Mouse (Mus musculus) embryonic facial prominence, embryonic 14.5 days (tissue): Measurements from ENCODE around the gene Zbed5. TPM values are rescaled to one million over a fixed set of nuclear protein-coding genes. Genes with fewer than 3 reads are reported as not detected.
"Not testable (repeated sequence)": the region's sequence is repeated elsewhere in the genome, so short reads cannot be mapped to it uniquely, and the experiment has no call there.

ENCODE experiments used
- ATAC-seq: fragments of 200-750 bp; cut with Nextera tagmentation; 2 replicates; pipeline ENCODE4 v1.8.0; 2017; ENCODE audit warnings: low read depth, moderate number of reproducible peaks, moderate TSS enrichment
- DNase-seq: peaks from one replicate; pipeline ENCODE4 v3.0.0-alpha.2; 2015; ENCODE audit warnings: low spot score
- H3K27ac ChIP-seq: fragments of 300-500 bp; sonication (generic); replicated peaks from 2 replicates; pipeline ENCODE4 v1.5.1; 2014; ENCODE audit warnings: low read depth, mild to moderate bottlenecking, low read length, moderate library complexity
- H3K27me3 ChIP-seq: fragments of 300-500 bp; sonication (generic); replicated peaks from 2 replicates; pipeline ENCODE4 v1.6.1; 2014; ENCODE audit warnings: low read length; ENCODE audit not compliant: control insufficient read depth, insufficient read depth
- H3K36me3 ChIP-seq: fragments of 300-500 bp; sonication (generic); 2 replicates; pipeline ENCODE4 v1.6.1; 2014; ENCODE audit warnings: low read length, mixed read lengths; ENCODE audit not compliant: control insufficient read depth, insufficient read depth
- H3K4me1 ChIP-seq: fragments of 300-500 bp; sonication (generic); 2 replicates; pipeline ENCODE4 v1.6.1; 2014; ENCODE audit warnings: antibody characterized with exemption, low read length; ENCODE audit not compliant: control insufficient read depth, insufficient read depth
- H3K4me2 ChIP-seq: fragments of 300-500 bp; sonication (generic); 2 replicates; pipeline ENCODE4 v1.6.1; 2014; ENCODE audit warnings: low read depth, mild to moderate bottlenecking, low read length, moderate library complexity, mixed read lengths
- H3K4me3 ChIP-seq: fragments of 300-500 bp; sonication (generic); 2 replicates; pipeline ENCODE4 v1.5.1; 2014; ENCODE audit warnings: low read depth, mild to moderate bottlenecking, low read length
- H3K9ac ChIP-seq: fragments of 300-500 bp; sonication (generic); 2 replicates; pipeline ENCODE4 v1.6.1; 2014; ENCODE audit warnings: low read depth, mild to moderate bottlenecking, low read length, moderate library complexity, mixed read lengths
- H3K9me3 ChIP-seq: fragments of 300-500 bp; sonication (generic); 2 replicates; pipeline ENCODE4 v1.6.1; 2016; ENCODE audit warnings: low read length; ENCODE audit not compliant: control insufficient read depth
- WGBS: fragments of 180-500 bp; shearing (Covaris S2); extraction: QIAGEN DNeasy Blood & Tissue Kit; methylation state at CpG from one replicate; pipeline ENCODE4 v1.1.7; 2014; 5-methylcytosine and 5-hydroxymethylcytosine counted together
- polyA plus RNA-seq: library from polyadenylated mRNA; unstranded; fragments of >200 nt; fragmentation: Nextera tagmentation; extraction: Ambion mirVana; gene quantifications from 2 replicates; pipeline ENCODE4 v1.2.1, GENCODE M21; 2014

Zbed5 gene
- polyA plus RNA-seq, 1 experiment from 2014 or later: 5.6 TPM

GRCm38 (mm10) chr5:129886911-129887636, 8.4 kb upstream of the Zbed5 start, which contains the start of gene Chchd2:
Gene Chchd2, minus strand, starts transcription at chr5:129887470.
- H3K4me1 ChIP-seq: peaks cover 9% of the 10 kb centered on the region
- WGBS: under 1% methylated on average over 45 of the region's 46 CpGs
- peak; percentile 99 for DNase-seq
- no peaks in the 10 kb centered on the region for H3K9me3 ChIP-seq
- no peaks in the 10 kb centered on the region for H3K27me3 ChIP-seq
- ATAC-seq: peak; percentile 100
- peak within 1 kb of the TSS; percentile 82 for H3K4me3 ChIP-seq
- peaks cover 27% of the 10 kb centered on the region for H3K36me3 ChIP-seq
- H3K9ac ChIP-seq: peak within 1 kb of the TSS; percentile 94
- peak within 1 kb of the TSS; percentile 88 for H3K4me2 ChIP-seq
- peak within 1 kb of the TSS; percentile 92 for H3K27ac ChIP-seq

GRCm38 (mm10) chr5:129890390-129890789, 5.1 kb upstream of the Zbed5 start:
- H3K36me3 ChIP-seq, H3K4me1 ChIP-seq, H3K27me3 ChIP-seq, DNase-seq, H3K4me2 ChIP-seq, ATAC-seq, H3K4me3 ChIP-seq, H3K27ac ChIP-seq, H3K9ac ChIP-seq, H3K9me3 ChIP-seq: not testable (repeated sequence)
- WGBS: 92% methylated on average over 4 of the region's 7 CpGs

- Histone ChIP-seq H3K36me3 (peaks cover 23% of the 10 kb centered on the region; the same call in 1 of the 2 replicates), H3K4me1 (peaks cover 6% of the 10 kb centered on the region), H3K4me3 (no peak within 1 kb of the TSS), H3K27me3 (no peaks in the 10 kb centered on the region), H3K4me2 (no peak within 1 kb of the TSS), H3K9me3 (no peaks in the 10 kb centered on the region), H3K27ac (no peak within 1 kb of the TSS), H3K9ac (no peak within 1 kb of the TSS)
- no peak for DNase-seq
- ATAC-seq: no peak
- 86% methylated on average over 1 of the region's 1 CpGs for WGBS
Measured at GRCm38 (mm10) chr5:129898449-129898848, 2.9 kb downstream of the Zbed5 start, which contains the start of gene Phkg1. Gene Phkg1, minus strand, starts transcription at chr5:129898549.

GRCm38 (mm10) chr5:129907775-129908174, 12.3 kb downstream of the Zbed5 start:
- H3K27me3 ChIP-seq: no peaks in the 10 kb centered on the region
- peak overlapping the region; percentile 89 for H3K4me2 ChIP-seq
- no peak for ATAC-seq
- WGBS: 21% methylated on average over 4 of the region's 4 CpGs
- no peaks in the 10 kb centered on the region for H3K4me1 ChIP-seq
- peak overlapping the region; percentile 75 for H3K4me3 ChIP-seq
- H3K9ac ChIP-seq: peak overlapping the region; percentile 80
- H3K36me3 ChIP-seq: 0 out of 2 replicates have a peak, but pooled peaks cover 6% of the 10 kb centered on the region
- DNase-seq: no peak
- H3K27ac ChIP-seq: peak overlapping the region; percentile 82; the same call in 1 of the 2 replicates
- H3K9me3 ChIP-seq: no peaks in the 10 kb centered on the region

GRCm38 (mm10) chr5:129908242-129908965, 12.9 kb downstream of the Zbed5 start, which contains the start of gene Nupr1l:
Gene Nupr1l, plus strand, starts transcription at chr5:129908540.
- Histone ChIP-seq H3K9me3 (no peaks in the 10 kb centered on the region), H3K27ac (peak within 1 kb of the TSS; percentile 82), H3K36me3 (no peaks in the 10 kb centered on the region), H3K4me2 (peak within 1 kb of the TSS; percentile 89), H3K4me3 (peak within 1 kb of the TSS; percentile 75), H3K27me3 (no peaks in the 10 kb centered on the region), H3K9ac (peak within 1 kb of the TSS; percentile 80), H3K4me1 (no peaks in the 10 kb centered on the region)
- DNase-seq (peak; percentile 96), ATAC-seq (peak; percentile 98)
- 1% methylated on average over 38 of the region's 63 CpGs for WGBS

- WGBS: 70% methylated on average over 9 of the region's 9 CpGs
- Histone ChIP-seq H3K4me3 (peak overlapping the region; percentile 75), H3K27ac (no peak overlapping the region), H3K9ac (peak overlapping the region; percentile 80), H3K4me2 (peak overlapping the region; percentile 89), H3K36me3 (no peaks in the 10 kb centered on the region), H3K9me3 (no peaks in the 10 kb centered on the region), H3K4me1 (no peaks in the 10 kb centered on the region), H3K27me3 (no peaks in the 10 kb centered on the region)
- ATAC-seq (no peak), DNase-seq (no peak)
Measured at GRCm38 (mm10) chr5:129909147-129909546, 13.6 kb downstream of the Zbed5 start.

GRCm38 (mm10) chr5:129909591-129909990, 14.1 kb downstream of the Zbed5 start:
- H3K4me2 ChIP-seq: 0 out of 2 replicates have a peak overlapping the region, but pooled peaks have one; percentile 89
- H3K4me3 ChIP-seq: no peak overlapping the region
- no peak for DNase-seq

GRCm38 (mm10) chr5:129914024-129914423, 18.5 kb downstream of the Zbed5 start:
- H3K9ac ChIP-seq: no peak overlapping the region
- no peak overlapping the region for H3K27ac ChIP-seq
- ATAC-seq (no peak), DNase-seq (no peak)
- no peaks in the 10 kb centered on the region for H3K4me1 ChIP-seq
- no peaks in the 10 kb centered on the region for H3K27me3 ChIP-seq
- no peaks in the 10 kb centered on the region for H3K9me3 ChIP-seq
- no peak overlapping the region for H3K4me3 ChIP-seq
- WGBS: 29% methylated on average over 2 of the region's 2 CpGs
- H3K36me3 ChIP-seq: no peaks in the 10 kb centered on the region
- no peak overlapping the region for H3K4me2 ChIP-seq

More at GRCm38 (mm10) chr5:129909591-129909990, 14.1 kb downstream of the Zbed5 start:
- H3K27me3 ChIP-seq: no peaks in the 10 kb centered on the region
- H3K27ac ChIP-seq: no peak overlapping the region
- no peaks in the 10 kb centered on the region for H3K9me3 ChIP-seq
- H3K4me1 ChIP-seq: no peaks in the 10 kb centered on the region
- no peaks in the 10 kb centered on the region for H3K36me3 ChIP-seq
- no peak overlapping the region for H3K9ac ChIP-seq
- WGBS: 76% methylated on average over 7 of the region's 7 CpGs
- ATAC-seq: no peak
